Mouse (Mus musculus) bone marrow, adult 2 months (tissue): ENCODE measurements at regions not wholly inside any gene's neighbourhood (a gene's known extent, or its start where the extent isn't known, plus 50 kb on each side); places are given as distances from the start of the nearest gene placed in this dataset.

Experiments
- CTCF ChIP-seq: fragments of 200-500 bp; IDR thresholded peaks from 2 replicates; pipeline ENCODE4 v1.5.1; 2011; ENCODE audit warnings: low read length, control low read depth; ENCODE audit not compliant: control insufficient read depth, insufficient read depth
- POLR2A ChIP-seq: fragments of 200-500 bp; IDR thresholded peaks from 2 replicates; pipeline ENCODE4 v1.6.1; 2011; ENCODE audit warnings: low read depth, mild to moderate bottlenecking, control low read depth, low read length, borderline replicate concordance; ENCODE audit not compliant: control insufficient read depth

GRCm38 (mm10) chr1:75873911-75874310, 327.8 kb downstream of the Slc4a3 start:
- no peak for TF ChIP-seq CTCF
- no peak for TF ChIP-seq POLR2A
